Mouse (Mus musculus) midbrain, postnatal 0 days (tissue): ENCODE measurements at regions not wholly inside any gene's neighbourhood (a gene's known extent, or its start where the extent isn't known, plus 50 kb on each side); places are given as distances from the start of the nearest gene placed in this dataset.

Experiments
- ATAC-seq: fragments of 200-750 bp; cut with Nextera tagmentation; 2 replicates; pipeline ENCODE4 v1.8.0; 2017; ENCODE audit warnings: moderate number of reproducible peaks, mild to moderate bottlenecking, moderate TSS enrichment, moderate library complexity; ENCODE audit not compliant: low FRiP score
- DNase-seq: peaks from one replicate; pipeline ENCODE4 v3.0.0-alpha.2; 2015; ENCODE audit warnings: low spot score
- H3K27ac ChIP-seq: fragments of 300-500 bp; sonication (generic); 2 replicates; pipeline ENCODE4 v1.5.1; 2014; ENCODE audit warnings: low read depth, mild to moderate bottlenecking, low read length, mixed read lengths
- H3K27me3 ChIP-seq: fragments of 300-500 bp; sonication (generic); 2 replicates; pipeline ENCODE4 v1.6.1; 2014; ENCODE audit warnings: low read length, control low read depth, mixed read lengths; ENCODE audit not compliant: insufficient read depth
- H3K36me3 ChIP-seq: fragments of 300-500 bp; sonication (generic); 2 replicates; pipeline ENCODE4 v1.6.1; 2014; ENCODE audit warnings: low read length, control low read depth, mixed read lengths; ENCODE audit not compliant: insufficient read depth
- H3K4me1 ChIP-seq: fragments of 300-500 bp; sonication (generic); 2 replicates; pipeline ENCODE4 v1.6.1; 2014; ENCODE audit warnings: mild to moderate bottlenecking, control low read depth, antibody characterized with exemption, low read length, mixed read lengths; ENCODE audit not compliant: insufficient read depth
- H3K4me2 ChIP-seq: fragments of 300-500 bp; sonication (generic); 2 replicates; pipeline ENCODE4 v1.6.1; 2014; ENCODE audit warnings: low read depth, mild to moderate bottlenecking, low read length, mixed read lengths; ENCODE audit not compliant: poor library complexity, severe bottlenecking
- H3K4me3 ChIP-seq: fragments of 300-500 bp; sonication (generic); 2 replicates; pipeline ENCODE4 v1.5.1; 2014; ENCODE audit warnings: low read depth, mild to moderate bottlenecking, low read length, moderate library complexity
- H3K9ac ChIP-seq: fragments of 300-500 bp; sonication (generic); replicated peaks from 2 replicates; pipeline ENCODE4 v1.6.1; 2014; ENCODE audit warnings: mild to moderate bottlenecking, low read length, moderate library complexity, mixed read lengths; ENCODE audit not compliant: poor library complexity, severe bottlenecking
- H3K9me3 ChIP-seq: fragments of 300-500 bp; sonication (generic); 2 replicates; pipeline ENCODE4 v1.6.1; 2016; ENCODE audit warnings: low read length, control low read depth
- CTCF ChIP-seq: IDR thresholded peaks from 2 replicates; pipeline ENCODE4 v1.5.1; 2016; ENCODE audit warnings: antibody characterized with exemption, mild to moderate bottlenecking
- WGBS: fragments of 180-500 bp; shearing (Covaris S2); extraction: QIAGEN DNeasy Blood & Tissue Kit; methylation state at CpG from one replicate; pipeline ENCODE4 v1.1.7; 2014; 5-methylcytosine and 5-hydroxymethylcytosine counted together

DNA sequence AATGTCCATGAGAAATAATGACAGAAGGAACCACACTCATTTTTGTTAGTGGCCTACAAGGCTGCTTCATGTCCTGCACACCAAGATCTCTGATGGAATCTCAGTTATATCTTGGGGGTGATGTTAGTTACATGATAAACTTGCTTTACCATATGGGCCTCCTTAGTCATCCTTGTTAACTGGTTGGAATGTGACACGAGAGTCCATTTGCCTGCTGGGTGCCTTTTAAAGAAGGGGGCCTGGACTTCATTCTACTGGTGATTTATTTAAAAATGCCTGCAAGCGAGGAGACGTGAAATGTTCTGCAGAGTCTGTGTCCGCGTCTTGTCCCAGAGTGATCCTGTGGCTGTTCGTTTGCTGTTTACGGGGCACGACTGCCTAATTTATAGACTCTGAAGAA is 55.1 kb upstream of the Pdzrn3 start:
- no peak for TF ChIP-seq CTCF
- H3K36me3 ChIP-seq, result no peaks in the 10 kb centered on the region
- no peak for ATAC-seq
- H3K9ac ChIP-seq, result no peak overlapping the region
- no peak overlapping the region for H3K4me2 ChIP-seq
- no peak overlapping the region for H3K27ac ChIP-seq
- no peaks in the 10 kb centered on the region for H3K4me1 ChIP-seq
- H3K9me3 ChIP-seq, result no peaks in the 10 kb centered on the region
- H3K27me3 ChIP-seq, result no peaks in the 10 kb centered on the region
- 93% methylated on average over 8 of the region's 8 CpGs for WGBS
- H3K4me3 ChIP-seq, result no peak overlapping the region
- DNase-seq, result no peak

DNA sequence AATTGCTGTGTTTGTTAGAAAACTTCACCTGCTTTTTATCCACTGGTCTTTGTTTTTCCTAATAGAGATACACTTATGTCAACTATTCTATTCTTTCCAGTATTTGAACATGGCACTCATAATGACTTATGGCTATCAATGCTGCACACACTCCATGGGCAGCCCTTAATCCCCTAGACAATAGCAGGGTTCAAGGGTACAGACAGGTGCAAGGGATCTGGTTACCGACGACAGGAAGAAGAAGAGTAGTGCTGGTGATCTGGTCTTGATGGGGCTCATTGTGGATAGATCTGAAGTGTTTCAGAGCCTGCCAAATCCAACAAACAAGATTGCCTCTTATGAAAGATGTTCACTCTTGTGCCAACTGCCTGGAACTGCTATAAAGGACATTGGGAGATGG is 51.9 kb upstream of the Pdzrn3 start:
- no peak overlapping the region for H3K27ac ChIP-seq
- H3K4me2 ChIP-seq, result no peak overlapping the region
- H3K27me3 ChIP-seq, result no peaks in the 10 kb centered on the region
- TF ChIP-seq CTCF, result no peak
- H3K36me3 ChIP-seq, result no peaks in the 10 kb centered on the region
- H3K9ac ChIP-seq, result no peak overlapping the region
- ATAC-seq, result no peak
- no peak for DNase-seq
- H3K9me3 ChIP-seq, result no peaks in the 10 kb centered on the region
- H3K4me1 ChIP-seq, result no peaks in the 10 kb centered on the region
- WGBS, result 39% methylated on average over 2 of the region's 2 CpGs
- H3K4me3 ChIP-seq, result no peak overlapping the region
